Mouse (Mus musculus): Measurements from ENCODE around the gene Cd82. TPM values are rescaled to one million over a fixed set of nuclear protein-coding genes. Genes with fewer than 3 reads are reported as not detected.

Gene Cd82
- polyA plus RNA-seq (2017; shearing (Covaris generic)): 946 TPM

DNA sequence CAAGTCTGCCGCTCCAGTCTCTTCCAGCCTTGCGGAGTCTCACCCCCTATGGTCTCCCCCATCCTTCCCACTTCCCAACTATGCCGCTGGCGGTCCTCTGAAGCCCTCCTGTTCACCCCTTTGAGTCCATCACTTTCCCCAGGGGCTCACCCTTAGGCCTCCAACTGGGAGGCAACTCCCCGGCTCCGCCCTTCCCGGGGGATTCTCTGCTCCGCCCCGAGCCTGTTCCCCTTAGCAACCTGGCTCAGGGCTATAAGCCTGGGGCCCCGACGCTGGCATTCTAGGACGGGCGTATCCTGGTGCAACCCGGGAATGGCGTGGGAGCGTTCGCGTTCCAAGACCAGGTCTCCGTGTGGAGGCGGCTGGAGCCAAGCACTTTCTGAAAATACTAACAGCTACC, at the start of gene Cd82:
Cd82 (minus strand) TSS at position 381 of the 400 bp plus-strand sequence.

Other genes with a start within 250 kb of the Cd82 start
- 0.39 TPM for gene Tspan18, start 128.6 kb downstream of the Cd82 start, polyA plus RNA-seq (2017; shearing (Covaris generic))
- not detected for gene Gm10803, start 97.4 kb upstream of the Cd82 start, polyA plus RNA-seq (2017; shearing (Covaris generic))
- not detected for gene Alx4, start 179.2 kb upstream of the Cd82 start, polyA plus RNA-seq (2017; shearing (Covaris generic))

All from inflammation-experienced regulatory T-cells, adult 16 weeks (primary cell).